Mouse (Mus musculus): ENCODE results near the gene Cdan1. TPM values are rescaled to one million over a fixed set of nuclear protein-coding genes. Genes with fewer than 3 reads are reported as not detected.
"Not testable (repeated sequence)": the region's sequence is repeated elsewhere in the genome, so short reads cannot be mapped to it uniquely, and the experiment has no call there.

Cdan1 gene
- total and polyA plus RNA-seq, 2 experiments from 2014 or later = 2.7 to 20.2 TPM

- Histone ChIP-seq H3K36me3 (replicated peaks; ENCODE audit: control insufficient read depth, insufficient read depth, low read length) (peaks cover 46% of the 10 kb centered on the region), H3K4me3 (ENCODE audit: low read depth, low read length) (no peak overlapping the region), H3K27me3 (ENCODE audit: control insufficient read depth, insufficient read depth, low read length) (no peaks in the 10 kb centered on the region), H3K9ac (replicated peaks; ENCODE audit: low read depth, low read length) (no peak overlapping the region), H3K4me1 (ENCODE audit: control insufficient read depth, insufficient read depth) (no peaks in the 10 kb centered on the region), H3K27ac (ENCODE audit: low read depth) (no peak overlapping the region), H3K4me2 (ENCODE audit: low read depth, low read length) (no peak overlapping the region), H3K9me3 (replicated peaks; ENCODE audit: control insufficient read depth, low read length) (no peaks in the 10 kb centered on the region)
- DNase-seq (ENCODE audit: low spot score) (no peak), ATAC-seq (ENCODE audit: insufficient read depth, low read depth) (no peak)
- no peak for TF ChIP-seq CTCF (IDR thresholded peaks at IDR 0.05; ENCODE audit: low read depth)
- TF ChIP-seq EP300 (IDR thresholded peaks at IDR 0.05; ENCODE audit: low read depth) = no peak
- WGBS = 60% methylated on average over 5 of the region's 5 CpGs
Measured at GRCm38 (mm10) chr2:120697767-120698166, 152.2 kb downstream of the Cdan1 start.

- peaks cover 21% of the 10 kb centered on the region for H3K36me3 ChIP-seq (replicated peaks; ENCODE audit: control insufficient read depth, insufficient read depth, low read length)
- not testable (repeated sequence) for H3K27me3 ChIP-seq (ENCODE audit: control insufficient read depth, insufficient read depth, low read length); H3K4me1 ChIP-seq (ENCODE audit: control insufficient read depth, insufficient read depth); H3K9me3 ChIP-seq (replicated peaks; ENCODE audit: control insufficient read depth, low read length); H3K27ac ChIP-seq (ENCODE audit: low read depth); H3K9ac ChIP-seq (replicated peaks; ENCODE audit: low read depth, low read length); H3K4me2 ChIP-seq (ENCODE audit: low read depth, low read length); ATAC-seq (ENCODE audit: insufficient read depth, low read depth); H3K4me3 ChIP-seq (ENCODE audit: low read depth, low read length); DNase-seq (ENCODE audit: low spot score)
- WGBS = 77% methylated on average over 7 of the region's 7 CpGs
Measured at GRCm38 (mm10) chr2:120681151-120681550, 168.8 kb downstream of the Cdan1 start.

GRCm38 (mm10) chr2:120670253-120670652 is 179.7 kb downstream of the Cdan1 start:
- H3K9me3 ChIP-seq (replicated peaks; ENCODE audit: control insufficient read depth, low read length) = no peaks in the 10 kb centered on the region
- no peak overlapping the region for H3K9ac ChIP-seq (replicated peaks; ENCODE audit: low read depth, low read length)
- no peaks in the 10 kb centered on the region for H3K4me1 ChIP-seq (ENCODE audit: control insufficient read depth, insufficient read depth)
- 61% methylated on average over 2 of the region's 2 CpGs for WGBS
- ATAC-seq (ENCODE audit: insufficient read depth, low read depth) = no peak
- no peak overlapping the region for H3K27ac ChIP-seq (ENCODE audit: low read depth)
- H3K27me3 ChIP-seq (ENCODE audit: control insufficient read depth, insufficient read depth, low read length) = no peaks in the 10 kb centered on the region
- no peak for DNase-seq (ENCODE audit: low spot score)
- peaks cover 17% of the 10 kb centered on the region; the same call in 1 of the 2 replicates for H3K36me3 ChIP-seq (replicated peaks; ENCODE audit: control insufficient read depth, insufficient read depth, low read length)
- no peak overlapping the region for H3K4me2 ChIP-seq (ENCODE audit: low read depth, low read length)
- H3K4me3 ChIP-seq (ENCODE audit: low read depth, low read length) = no peak overlapping the region
- peak; percentile 50 for TF ChIP-seq CTCF (IDR thresholded peaks at IDR 0.05; ENCODE audit: low read depth)
- TF ChIP-seq EP300 (IDR thresholded peaks at IDR 0.05; ENCODE audit: low read depth) = no peak

- DNase-seq (ENCODE audit: low spot score) (no peak), ATAC-seq (ENCODE audit: insufficient read depth, low read depth) (no peak)
- no peak for TF ChIP-seq CTCF (IDR thresholded peaks at IDR 0.05; ENCODE audit: low read depth)
- no peak for TF ChIP-seq EP300 (IDR thresholded peaks at IDR 0.05; ENCODE audit: low read depth)
- no peaks in the 10 kb centered on the region for H3K9me3 ChIP-seq (replicated peaks; ENCODE audit: control insufficient read depth, low read length)
- H3K27me3 ChIP-seq (ENCODE audit: control insufficient read depth, insufficient read depth, low read length) = no peaks in the 10 kb centered on the region
- peaks cover 11% of the 10 kb centered on the region for H3K4me1 ChIP-seq (ENCODE audit: control insufficient read depth, insufficient read depth)
- H3K4me2 ChIP-seq (ENCODE audit: low read depth, low read length) = no peak overlapping the region
- H3K36me3 ChIP-seq (replicated peaks; ENCODE audit: control insufficient read depth, insufficient read depth, low read length) = peaks cover 12% of the 10 kb centered on the region; the same call in 1 of the 2 replicates
- no peak overlapping the region for H3K4me3 ChIP-seq (ENCODE audit: low read depth, low read length)
- WGBS = 83% methylated on average over 2 of the region's 2 CpGs
- no peak overlapping the region for H3K9ac ChIP-seq (replicated peaks; ENCODE audit: low read depth, low read length)
- no peak overlapping the region for H3K27ac ChIP-seq (ENCODE audit: low read depth)
Measured at GRCm38 (mm10) chr2:120667446-120667845, 182.5 kb downstream of the Cdan1 start.

Other genes with a start within 250 kb of the Cdan1 start
- gene Haus2, start 240.7 kb downstream of the Cdan1 start, total RNA-seq (2014; rRNA removed; ENCODE audit: low replicate concordance) = 22.2 and 34.9 TPM in 2 replicates
- gene Haus2, start 240.7 kb downstream of the Cdan1 start, polyA plus RNA-seq (2015; fragmentation: Nextera tagmentation; extraction: Ambion mirVana) = 14.6 and 18.3 TPM in 2 replicates
- gene Lrrc57, start 240.6 kb downstream of the Cdan1 start, total RNA-seq (2014; rRNA removed; ENCODE audit: low replicate concordance) = 28.3 and 28.5 TPM in 2 replicates
- gene Lrrc57, start 240.6 kb downstream of the Cdan1 start, polyA plus RNA-seq (2015; fragmentation: Nextera tagmentation; extraction: Ambion mirVana) = 18.0 and 22.0 TPM in 2 replicates
- gene Stard9, start 221.0 kb downstream of the Cdan1 start, total RNA-seq (2014; rRNA removed; ENCODE audit: low replicate concordance) = 12.2 and 12.7 TPM in 2 replicates
- 2.4 and 2.6 TPM in 2 replicates for gene Stard9, start 221.0 kb downstream of the Cdan1 start, polyA plus RNA-seq (2015; fragmentation: Nextera tagmentation; extraction: Ambion mirVana)
- gene Ttbk2, start 476 bp upstream of the Cdan1 start, total RNA-seq (2014; rRNA removed; ENCODE audit: low replicate concordance) = 5.8 and 14.5 TPM in 2 replicates
- gene Ttbk2, start 476 bp upstream of the Cdan1 start, polyA plus RNA-seq (2015; fragmentation: Nextera tagmentation; extraction: Ambion mirVana) = 1.4 and 1.8 TPM in 2 replicates
- 11.7 and 28.9 TPM in 2 replicates for gene Ubr1, start 120.6 kb upstream of the Cdan1 start, total RNA-seq (2014; rRNA removed; ENCODE audit: low replicate concordance)
- gene Ubr1, start 120.6 kb upstream of the Cdan1 start, polyA plus RNA-seq (2015; fragmentation: Nextera tagmentation; extraction: Ambion mirVana) = 13.6 and 14.3 TPM in 2 replicates
- gene Tmem62, start 126.9 kb upstream of the Cdan1 start, total RNA-seq (2014; rRNA removed; ENCODE audit: low replicate concordance) = 3.3 and 8.9 TPM in 2 replicates
- gene Tmem62, start 126.9 kb upstream of the Cdan1 start, polyA plus RNA-seq (2015; fragmentation: Nextera tagmentation; extraction: Ambion mirVana) = 2.4 and 2.7 TPM in 2 replicates
- gene Ccndbp1, start 158.3 kb upstream of the Cdan1 start, total RNA-seq (2014; rRNA removed; ENCODE audit: low replicate concordance) = 25.5 and 34.0 TPM in 2 replicates
- gene Ccndbp1, start 158.3 kb upstream of the Cdan1 start, polyA plus RNA-seq (2015; fragmentation: Nextera tagmentation; extraction: Ambion mirVana) = 42.4 TPM in 2 replicates
- 0.27 TPM in 1 of 2 replicates, not detected in the other for gene Epb42, start 186.9 kb upstream of the Cdan1 start, total RNA-seq (2014; rRNA removed; ENCODE audit: low replicate concordance)
- 0.26 and 0.56 TPM in 2 replicates for gene Epb42, start 186.9 kb upstream of the Cdan1 start, polyA plus RNA-seq (2015; fragmentation: Nextera tagmentation; extraction: Ambion mirVana)
- gene Tgm5, start 235.7 kb upstream of the Cdan1 start, total RNA-seq (2014; rRNA removed; ENCODE audit: low replicate concordance) = not detected in 2 replicates
- gene Tgm5, start 235.7 kb upstream of the Cdan1 start, polyA plus RNA-seq (2015; fragmentation: Nextera tagmentation; extraction: Ambion mirVana) = not detected in 2 replicates

All from heart, postnatal 0 days (tissue).